Mouse (Mus musculus) heart, embryonic 14.5 days (tissue): ENCODE measurements at regions not wholly inside any gene's neighbourhood (a gene's known extent, or its start where the extent isn't known, plus 50 kb on each side); places are given as distances from the start of the nearest gene placed in this dataset.

Experiments
- ATAC-seq: fragments of 200-750 bp; cut with Nextera tagmentation; 2 replicates; pipeline ENCODE4 v1.8.0; 2017; ENCODE audit warnings: low read depth, moderate TSS enrichment; ENCODE audit not compliant: insufficient number of reproducible peaks, insufficient read depth, low FRiP score
- H3K27ac ChIP-seq, 2 experiments: fragments of 200-500 bp in 1 of 2; fragments of 300-500 bp in 1 of 2; sonication (generic) in 1 of 2; replicated peaks in 1 of 2; 2 replicates each; pipeline ENCODE4 v1.5.1; 2012 to 2014; ENCODE audit warnings: low read depth in 2 of 2, low read length in 2 of 2, control low read depth in 1 of 2, mild to moderate bottlenecking in 1 of 2, mixed read lengths in 1 of 2; ENCODE audit not compliant: control insufficient read depth in 1 of 2, insufficient read depth in 1 of 2
- H3K27me3 ChIP-seq: fragments of 300-500 bp; sonication (generic); 2 replicates; pipeline ENCODE4 v1.6.1; 2014; ENCODE audit warnings: mild to moderate bottlenecking, low read length, control low read depth; ENCODE audit not compliant: control insufficient read depth, insufficient read depth
- H3K36me3 ChIP-seq: fragments of 300-500 bp; sonication (generic); 2 replicates; pipeline ENCODE4 v1.6.1; 2014; ENCODE audit warnings: mild to moderate bottlenecking, control low read depth, low read length, mixed read lengths; ENCODE audit not compliant: control insufficient read depth, insufficient read depth
- H3K4me1 ChIP-seq, 2 experiments: fragments of 200-500 bp in 1 of 2; fragments of 300-500 bp in 1 of 2; sonication (generic) in 1 of 2; 2 replicates each; pipeline ENCODE4 v1.6.1; 2012 to 2014; ENCODE audit warnings: low read length in 2 of 2, control low read depth in 1 of 2, mixed read lengths in 1 of 2; ENCODE audit not compliant: control insufficient read depth in 2 of 2, insufficient read depth in 2 of 2
- H3K4me2 ChIP-seq: fragments of 300-500 bp; sonication (generic); 2 replicates; pipeline ENCODE4 v1.6.1; 2014; ENCODE audit warnings: mild to moderate bottlenecking, low read length
- H3K4me3 ChIP-seq, 2 experiments: fragments of 200-500 bp in 1 of 2; fragments of 300-500 bp in 1 of 2; sonication (generic) in 1 of 2; 2 replicates each; pipeline ENCODE4 v1.5.1; 2012 to 2014; ENCODE audit warnings: low read length in 2 of 2, mild to moderate bottlenecking in 2 of 2, control low read depth in 1 of 2, low read depth in 1 of 2, moderate library complexity in 1 of 2; ENCODE audit not compliant: control insufficient read depth in 1 of 2, insufficient read depth in 1 of 2
- H3K9ac ChIP-seq: fragments of 300-500 bp; sonication (generic); 2 replicates; pipeline ENCODE4 v1.6.1; 2014; ENCODE audit warnings: mild to moderate bottlenecking, low read length
- H3K9me3 ChIP-seq: fragments of 300-500 bp; sonication (generic); 2 replicates; pipeline ENCODE4 v1.6.1; 2016; ENCODE audit warnings: low read length, control low read depth; ENCODE audit not compliant: control insufficient read depth
- WGBS: fragments of 180-500 bp; shearing (Covaris S2); extraction: QIAGEN DNeasy Blood & Tissue Kit; methylation state at CpG from one replicate; pipeline ENCODE4 v1.1.7; 2014; 5-methylcytosine and 5-hydroxymethylcytosine counted together

GRCm38 (mm10) chr10:12062302-12062701, 719.1 kb downstream of the Epm2a start:
- Histone ChIP-seq H3K27me3 (no peaks in the 10 kb centered on the region), H3K36me3 (no peaks in the 10 kb centered on the region), H3K9me3 (no peaks in the 10 kb centered on the region), H3K9ac (no peak overlapping the region), H3K4me3 (no peak overlapping the region), H3K27ac (no peak overlapping the region), H3K4me2 (no peak overlapping the region), H3K4me1 (no peaks in the 10 kb centered on the region)
- no peak for ATAC-seq
- WGBS = 59% methylated on average over 1 of the region's 1 CpGs

DNA sequence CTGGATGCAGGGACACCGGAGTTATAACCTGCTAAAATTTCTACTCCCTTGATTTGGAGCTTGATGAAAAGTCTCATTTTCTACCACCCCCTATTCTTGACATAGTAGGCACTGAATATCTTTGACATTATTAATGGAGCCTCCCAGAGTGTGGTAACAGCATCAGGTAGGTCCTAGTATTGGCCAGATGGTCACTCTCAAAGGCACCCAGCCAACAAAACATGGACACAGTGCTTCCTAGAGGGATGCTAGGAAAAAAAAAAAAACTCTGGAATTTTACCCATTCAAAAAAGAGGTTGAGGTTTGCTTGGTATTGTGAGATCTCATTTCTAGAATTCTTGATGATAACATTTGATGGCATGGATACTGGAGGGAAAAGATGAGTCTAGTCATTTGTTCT, 740.8 kb downstream of the Epm2a start:
- no peak for ATAC-seq
- H3K4me1 ChIP-seq = no peaks in the 10 kb centered on the region
- H3K9me3 ChIP-seq = no peaks in the 10 kb centered on the region
- WGBS = 90% methylated on average over 1 of the region's 1 CpGs
- H3K36me3 ChIP-seq = no peaks in the 10 kb centered on the region
- H3K27ac ChIP-seq = no peak overlapping the region
- H3K4me2 ChIP-seq = no peak overlapping the region
- no peak overlapping the region for H3K9ac ChIP-seq
- no peak overlapping the region for H3K4me3 ChIP-seq
- no peaks in the 10 kb centered on the region for H3K27me3 ChIP-seq

GRCm38 (mm10) chr10:12092521-12092920, 749.3 kb downstream of the Epm2a start:
- no peaks in the 10 kb centered on the region for H3K36me3 ChIP-seq
- H3K4me3 ChIP-seq = no peak overlapping the region
- H3K9me3 ChIP-seq = no peaks in the 10 kb centered on the region
- no peaks in the 10 kb centered on the region for H3K27me3 ChIP-seq
- no peak overlapping the region for H3K9ac ChIP-seq
- 56% methylated on average over 1 of the region's 1 CpGs for WGBS
- H3K27ac ChIP-seq = no peak overlapping the region
- no peaks in the 10 kb centered on the region for H3K4me1 ChIP-seq
- ATAC-seq = no peak
- no peak overlapping the region for H3K4me2 ChIP-seq

DNA sequence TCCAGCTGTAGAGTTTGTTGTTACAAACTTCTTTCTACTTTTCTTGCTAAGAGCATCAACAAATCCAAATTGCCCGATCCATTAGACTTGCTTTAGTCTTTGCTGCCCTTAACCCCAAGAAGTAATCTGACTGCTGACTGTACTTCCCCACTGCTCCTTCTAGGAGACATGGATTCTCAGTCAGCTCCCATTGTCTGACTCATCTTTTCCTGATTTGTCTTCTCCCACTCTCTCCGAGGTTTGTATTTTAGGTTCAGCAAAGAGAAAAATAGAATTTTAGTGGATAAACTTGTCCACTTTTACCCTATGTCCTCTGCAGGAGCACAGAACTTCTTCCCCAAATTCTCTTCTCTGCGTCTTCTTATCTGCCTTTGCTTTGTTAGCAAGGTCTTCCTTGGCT, 753.5 kb downstream of the Epm2a start:
- Histone ChIP-seq H3K4me3 (no peak overlapping the region), H3K36me3 (no peaks in the 10 kb centered on the region), H3K9ac (no peak overlapping the region), H3K9me3 (no peaks in the 10 kb centered on the region), H3K4me2 (no peak overlapping the region), H3K4me1 (no peaks in the 10 kb centered on the region), H3K27ac (no peak overlapping the region), H3K27me3 (no peaks in the 10 kb centered on the region)
- ATAC-seq = no peak
- 78% methylated on average over 3 of the region's 3 CpGs for WGBS

DNA sequence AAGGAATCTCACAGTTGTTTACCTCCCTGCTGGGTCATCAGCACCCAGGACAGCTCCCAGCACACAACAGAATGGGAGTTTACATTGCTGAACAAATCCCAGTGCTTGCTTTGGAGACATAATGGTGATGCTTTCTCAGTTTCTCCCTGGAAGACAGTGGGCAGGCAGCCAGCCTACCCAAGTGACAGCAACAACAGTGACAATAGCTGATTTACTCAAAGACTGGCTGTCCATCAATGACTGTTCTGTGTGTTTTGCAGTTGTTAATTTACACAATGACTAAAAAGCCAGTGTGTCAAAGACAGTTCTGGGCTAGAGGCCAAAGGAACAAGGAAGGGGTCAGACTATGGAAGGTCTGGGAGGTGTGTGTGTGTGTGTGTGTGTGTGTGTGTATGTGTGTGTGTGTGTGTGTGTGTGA, 762.2 kb downstream of the Utrn start:
- Histone ChIP-seq H3K9ac (no peak overlapping the region), H3K9me3 (no peaks in the 10 kb centered on the region), H3K4me1 (no peaks in the 10 kb centered on the region), H3K27me3 (no peaks in the 10 kb centered on the region), H3K27ac (no peak overlapping the region), H3K4me3 (no peak overlapping the region), H3K4me2 (no peak overlapping the region), H3K36me3 (no peaks in the 10 kb centered on the region)
- no peak for ATAC-seq

- WGBS = 84% methylated on average over 1 of the region's 1 CpGs
- H3K9ac ChIP-seq = no peak overlapping the region
- no peak overlapping the region for H3K4me3 ChIP-seq
- peaks cover 0 to 4% of the 10 kb centered on the region in 2 experiments; a peak in 1 of 4 replicates for H3K4me1 ChIP-seq
- no peak overlapping the region for H3K4me2 ChIP-seq
- no peak overlapping the region for H3K27ac ChIP-seq
- ATAC-seq = no peak
- no peaks in the 10 kb centered on the region for H3K27me3 ChIP-seq
- H3K36me3 ChIP-seq = no peaks in the 10 kb centered on the region
- no peaks in the 10 kb centered on the region for H3K9me3 ChIP-seq
Measured at GRCm38 (mm10) chr10:12111720-12112119, 757.4 kb downstream of the Utrn start.

DNA sequence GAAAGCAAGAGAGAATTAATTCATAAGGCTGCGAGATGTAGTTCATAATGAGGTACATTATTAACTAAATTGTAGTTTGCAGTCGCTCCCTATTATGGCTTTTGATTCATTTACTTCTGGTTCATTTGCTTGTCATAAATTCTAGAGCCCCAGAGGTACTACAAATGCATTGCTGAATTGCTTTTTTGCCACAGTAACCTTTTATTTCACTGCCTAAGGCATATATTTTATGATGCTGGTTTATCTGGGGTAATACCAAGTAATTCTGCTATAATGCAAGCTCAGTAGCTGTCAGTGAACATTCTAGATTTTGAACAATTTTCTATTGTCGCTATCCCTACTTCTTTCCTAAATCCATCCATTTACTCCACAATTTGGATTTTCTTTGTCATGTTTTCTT, 753.4 kb downstream of the Utrn start:
- no peak overlapping the region for H3K4me3 ChIP-seq
- ATAC-seq = no peak
- H3K27me3 ChIP-seq = no peaks in the 10 kb centered on the region
- no peak overlapping the region for H3K27ac ChIP-seq
- peaks cover 4 to 5% of the 10 kb centered on the region in 2 experiments; a peak in 2 of 4 replicates for H3K4me1 ChIP-seq
- no peak overlapping the region for H3K9ac ChIP-seq
- H3K4me2 ChIP-seq = no peak overlapping the region
- no peaks in the 10 kb centered on the region for H3K9me3 ChIP-seq
- WGBS = 93% methylated on average over 3 of the region's 3 CpGs
- H3K36me3 ChIP-seq = no peaks in the 10 kb centered on the region

GRCm38 (mm10) chr10:12116662-12117303, 752.4 kb downstream of the Utrn start:
- no peak overlapping the region for H3K4me3 ChIP-seq
- no peak overlapping the region for H3K9ac ChIP-seq
- H3K9me3 ChIP-seq = no peaks in the 10 kb centered on the region
- WGBS = 27% methylated on average over 6 of the region's 6 CpGs
- H3K4me2 ChIP-seq = peak overlapping the region; percentile 24; the same call in 1 of the 2 replicates
- no peaks in the 10 kb centered on the region for H3K36me3 ChIP-seq
- peak overlapping the region; percentile 15 to 29; a peak in 1 of 4 replicates for H3K27ac ChIP-seq
- peaks cover 4 to 5% of the 10 kb centered on the region in 2 experiments; a peak in 2 of 4 replicates for H3K4me1 ChIP-seq
- no peaks in the 10 kb centered on the region for H3K27me3 ChIP-seq
- ATAC-seq = no peak
